Mouse (Mus musculus): Measurements from ENCODE around the gene Plce1.
A peak's percentile ranks its signal among the peaks of the same experiment; 100 is the strongest.
"Not testable (repeated sequence)": the region's sequence is repeated elsewhere in the genome, so short reads cannot be mapped to it uniquely, and the experiment has no call there.

The Plce1 gene

GRCm38 (mm10) chr19:38642515-38642914 is 161.6 kb downstream of the Plce1 start:
- not testable (repeated sequence) for DNase-seq

GRCm38 (mm10) chr19:38644871-38645595 is 164.1 kb downstream of the Plce1 start:
- no peak for DNase-seq

- no peak for DNase-seq
Measured at GRCm38 (mm10) chr19:38657980-38658379, 177.1 kb downstream of the Plce1 start.

GRCm38 (mm10) chr19:38665398-38665797 is 184.5 kb downstream of the Plce1 start:
- no peak for DNase-seq

GRCm38 (mm10) chr19:38672015-38672600 is 191.2 kb downstream of the Plce1 start:
- DNase-seq = no peak

GRCm38 (mm10) chr19:38673936-38674335 is 193.0 kb downstream of the Plce1 start:
- DNase-seq = no peak

- DNase-seq = no peak
Measured at GRCm38 (mm10) chr19:38678655-38679054, 197.7 kb downstream of the Plce1 start.

- DNase-seq = no peak
Measured at GRCm38 (mm10) chr19:38679520-38679919, 198.6 kb downstream of the Plce1 start.

GRCm38 (mm10) chr19:38687326-38687725 is 206.4 kb downstream of the Plce1 start:
- DNase-seq = no peak

- no peak for DNase-seq
Measured at GRCm38 (mm10) chr19:38688741-38689507, 208.0 kb downstream of the Plce1 start.

- DNase-seq = no peak
Measured at GRCm38 (mm10) chr19:38690276-38690675, 209.4 kb downstream of the Plce1 start.

GRCm38 (mm10) chr19:38691533-38691932 is 210.6 kb downstream of the Plce1 start:
- DNase-seq = no peak

- DNase-seq = no peak
Measured at GRCm38 (mm10) chr19:38693331-38693730, 212.4 kb downstream of the Plce1 start.

GRCm38 (mm10) chr19:38693769-38694168 is 212.9 kb downstream of the Plce1 start:
- DNase-seq = no peak

GRCm38 (mm10) chr19:38701776-38702175 is 220.9 kb downstream of the Plce1 start:
- DNase-seq = no peak

- DNase-seq = no peak
Measured at GRCm38 (mm10) chr19:38704742-38705141, 223.8 kb downstream of the Plce1 start.

- no peak for DNase-seq
Measured at GRCm38 (mm10) chr19:38705244-38705643, 224.3 kb downstream of the Plce1 start.

GRCm38 (mm10) chr19:38706449-38706848 is 225.5 kb downstream of the Plce1 start:
- DNase-seq = no peak

- peak; percentile 60 to 62 for DNase-seq
Measured at GRCm38 (mm10) chr19:38709376-38709775, 228.5 kb downstream of the Plce1 start.

- no peak for DNase-seq
Measured at GRCm38 (mm10) chr19:38721808-38722207, 240.9 kb downstream of the Plce1 start.

GRCm38 (mm10) chr19:38722982-38723381 is 242.1 kb downstream of the Plce1 start:
- DNase-seq = no peak

- DNase-seq = no peak
Measured at GRCm38 (mm10) chr19:38723969-38724368, 243.1 kb downstream of the Plce1 start.

- no peak for DNase-seq
Measured at GRCm38 (mm10) chr19:38728842-38729241, 247.9 kb downstream of the Plce1 start.

- no peak for DNase-seq
Measured at GRCm38 (mm10) chr19:38729264-38729663, 248.4 kb downstream of the Plce1 start.

Measured in kidney, postnatal 4 days (tissue).